Mouse (Mus musculus) hindbrain, embryonic 15.5 days (tissue): ENCODE measurements at regions not wholly inside any gene's neighbourhood (a gene's known extent, or its start where the extent isn't known, plus 50 kb on each side); places are given as distances from the start of the nearest gene placed in this dataset.
A peak's percentile ranks its signal among the peaks of the same experiment; 100 is the strongest.

ENCODE experiments used
- ATAC-seq: fragments of 200-750 bp; cut with Nextera tagmentation; 2 replicates; pipeline ENCODE4 v1.8.0; 2017; ENCODE audit warnings: low read depth, moderate number of reproducible peaks, moderate TSS enrichment; ENCODE audit not compliant: low FRiP score
- H3K27ac ChIP-seq: fragments of 300-500 bp; sonication (generic); replicated peaks from 2 replicates; pipeline ENCODE4 v1.5.1; 2015; ENCODE audit warnings: mild to moderate bottlenecking, inconsistent platforms
- H3K27me3 ChIP-seq: fragments of 300-500 bp; sonication (generic); 2 replicates; pipeline ENCODE4 v1.6.1; 2015; ENCODE audit warnings: control low read depth, inconsistent platforms
- H3K36me3 ChIP-seq: fragments of 300-500 bp; sonication (generic); 2 replicates; pipeline ENCODE4 v1.6.1; 2015; ENCODE audit warnings: control low read depth, inconsistent platforms
- H3K4me1 ChIP-seq: fragments of 300-500 bp; sonication (generic); replicated peaks from 2 replicates; pipeline ENCODE4 v1.6.1; 2015; ENCODE audit warnings: control low read depth, inconsistent platforms
- H3K4me2 ChIP-seq: fragments of 300-500 bp; sonication (generic); 2 replicates; pipeline ENCODE4 v1.6.1; 2015; ENCODE audit warnings: moderate library complexity, mild to moderate bottlenecking, inconsistent platforms
- H3K4me3 ChIP-seq: fragments of 300-500 bp; sonication (generic); 2 replicates; pipeline ENCODE4 v1.5.1; 2015; ENCODE audit warnings: mild to moderate bottlenecking, inconsistent platforms
- H3K9ac ChIP-seq: fragments of 300-500 bp; sonication (generic); 2 replicates; pipeline ENCODE4 v1.6.1; 2015; ENCODE audit warnings: inconsistent platforms
- H3K9me3 ChIP-seq: fragments of 300-500 bp; sonication (generic); 2 replicates; pipeline ENCODE4 v1.6.1; 2016; ENCODE audit warnings: control low read depth, inconsistent platforms
- WGBS: fragments of 180-500 bp; shearing (Covaris S2); methylation state at CpG from one replicate; pipeline ENCODE4 v1.1.7; 2015; 5-methylcytosine and 5-hydroxymethylcytosine counted together

DNA sequence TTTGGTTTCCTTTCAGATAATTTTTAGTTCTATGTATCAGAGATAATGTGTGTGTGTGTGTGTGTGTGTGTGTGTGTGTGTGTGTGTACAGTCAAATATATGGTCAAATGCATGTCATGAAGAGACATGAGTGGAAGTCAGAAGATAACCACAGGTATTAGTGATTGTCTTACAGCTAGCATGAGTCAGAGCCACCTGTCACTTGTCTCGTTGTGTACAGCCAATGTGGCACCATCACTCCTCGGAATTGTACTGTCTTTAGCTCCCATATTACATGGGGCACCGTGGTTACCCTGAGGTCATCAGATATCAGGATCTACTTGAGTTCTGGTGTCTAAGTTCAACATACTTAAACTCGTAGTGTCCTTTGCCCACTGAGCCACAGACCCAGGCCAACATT is 816.0 kb upstream of the Ctnnd2 start:
- Histone ChIP-seq H3K4me2 (no peak overlapping the region), H3K4me1 (no peaks in the 10 kb centered on the region), H3K4me3 (no peak overlapping the region), H3K9me3 (no peaks in the 10 kb centered on the region), H3K27me3 (no peaks in the 10 kb centered on the region), H3K36me3 (no peaks in the 10 kb centered on the region), H3K9ac (no peak overlapping the region), H3K27ac (no peak overlapping the region)
- no peak for ATAC-seq
- 92% methylated on average over 4 of the region's 4 CpGs for WGBS

DNA sequence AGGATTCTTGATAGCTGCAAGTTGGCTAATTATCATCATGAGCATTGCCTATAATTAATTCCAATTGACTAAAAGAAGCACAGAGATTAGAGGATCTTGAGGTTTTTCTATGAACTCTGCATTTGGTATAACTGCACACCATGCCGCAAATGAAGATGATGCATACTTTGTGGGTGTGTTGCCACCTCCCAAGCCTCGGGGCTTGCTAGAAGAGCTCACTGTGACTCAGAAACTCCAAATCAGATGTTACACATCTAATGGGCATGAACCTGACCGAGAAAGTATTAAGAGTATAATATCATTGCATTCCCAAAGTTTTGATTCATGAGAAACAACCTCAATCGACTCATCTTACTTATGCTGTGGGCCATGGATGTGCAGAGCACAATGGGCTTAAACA is 772.5 kb upstream of the Ctnnd2 start:
- H3K4me1 ChIP-seq = no peaks in the 10 kb centered on the region
- H3K9ac ChIP-seq = no peak overlapping the region
- no peaks in the 10 kb centered on the region for H3K36me3 ChIP-seq
- H3K27me3 ChIP-seq = no peaks in the 10 kb centered on the region
- H3K4me3 ChIP-seq = no peak overlapping the region
- no peak overlapping the region for H3K4me2 ChIP-seq
- no peaks in the 10 kb centered on the region for H3K9me3 ChIP-seq
- WGBS = 91% methylated on average over 4 of the region's 4 CpGs
- no peak overlapping the region for H3K27ac ChIP-seq
- no peak for ATAC-seq

DNA sequence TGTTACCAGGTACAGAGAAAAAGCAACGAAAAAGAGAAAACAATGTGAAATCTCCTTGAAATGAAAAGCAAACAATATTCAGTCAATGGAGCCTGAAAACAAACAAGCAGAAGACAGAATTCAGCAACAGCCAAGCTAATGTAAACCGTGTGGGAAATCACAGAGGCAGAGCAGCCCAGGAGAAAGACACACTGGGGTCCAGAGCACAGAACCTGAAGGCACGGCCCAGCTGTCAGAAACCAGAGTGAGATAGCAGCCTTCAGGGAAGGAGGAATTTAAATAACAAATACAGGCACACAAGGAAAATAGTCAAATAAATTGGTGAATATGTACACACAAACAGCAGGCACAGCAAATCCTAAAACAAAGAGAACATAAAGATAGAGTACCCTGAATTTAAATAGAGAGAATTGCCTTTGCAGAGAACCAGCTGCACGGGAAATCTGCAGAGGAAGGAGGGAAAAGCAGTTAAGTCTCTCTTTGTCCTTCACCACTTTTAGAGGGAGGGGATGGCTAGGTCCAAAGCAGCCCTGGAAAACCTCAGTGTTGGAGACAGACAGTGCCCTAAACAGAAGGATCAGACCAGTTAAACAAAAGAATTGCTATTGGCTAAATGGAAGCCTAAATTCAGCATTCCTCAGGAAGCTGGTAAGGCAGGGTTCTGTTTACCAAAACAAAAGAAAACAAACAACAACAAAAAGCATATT is 739.2 kb upstream of the Ctnnd2 start:
- 0 out of 2 replicates have a peak overlapping the region, but pooled peaks have one; percentile 13 for H3K9ac ChIP-seq
- H3K4me3 ChIP-seq = no peak overlapping the region
- H3K36me3 ChIP-seq = no peaks in the 10 kb centered on the region
- 13% methylated on average over 4 of the region's 4 CpGs for WGBS
- H3K9me3 ChIP-seq = no peaks in the 10 kb centered on the region
- no peak for ATAC-seq
- H3K27ac ChIP-seq = no peak overlapping the region; the same call in 1 of the 2 replicates
- no peaks in the 10 kb centered on the region for H3K27me3 ChIP-seq
- no peak overlapping the region for H3K4me2 ChIP-seq
- 0 out of 2 replicates have a peak, but pooled peaks cover 6% of the 10 kb centered on the region for H3K4me1 ChIP-seq

DNA sequence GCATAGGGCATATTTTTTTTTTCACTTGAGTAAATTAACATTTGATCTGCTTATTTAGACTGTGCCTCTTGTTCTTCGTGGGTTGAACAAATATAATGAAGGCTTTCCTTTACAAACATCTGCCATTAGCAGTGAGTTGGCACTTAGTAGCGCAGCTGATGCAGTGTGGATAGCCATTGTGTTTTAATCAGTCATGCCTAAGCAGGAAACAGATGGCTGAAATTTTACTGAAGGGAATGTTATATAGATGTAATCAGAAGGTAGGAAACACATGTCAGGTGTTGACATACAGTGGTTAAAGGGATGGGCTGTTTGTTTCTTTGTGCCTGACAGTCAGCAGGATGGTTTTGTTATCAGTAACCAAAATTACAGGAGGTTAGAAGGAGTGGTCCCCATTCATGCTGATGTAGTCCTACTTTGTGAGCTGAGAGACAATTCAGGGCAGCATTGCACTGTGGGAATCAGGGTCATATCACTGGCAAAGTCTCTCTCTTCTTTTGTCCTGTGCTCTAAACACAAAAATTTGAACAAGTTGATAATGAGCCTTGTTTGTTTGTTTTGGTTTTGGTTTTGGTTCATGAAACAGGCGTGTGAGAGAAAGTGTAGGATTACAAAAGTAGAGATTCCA is 734.6 kb upstream of the Ctnnd2 start:
- 40% methylated on average over 3 of the region's 3 CpGs for WGBS
- Histone ChIP-seq H3K4me2 (no peak overlapping the region), H3K27me3 (no peaks in the 10 kb centered on the region), H3K36me3 (no peaks in the 10 kb centered on the region), H3K9me3 (no peaks in the 10 kb centered on the region), H3K4me3 (no peak overlapping the region), H3K9ac (no peak overlapping the region), H3K4me1 (0 out of 2 replicates have a peak, but pooled peaks cover 6% of the 10 kb centered on the region), H3K27ac (no peak overlapping the region)
- ATAC-seq = peak; percentile 72; the same call in 1 of the 2 replicates

DNA sequence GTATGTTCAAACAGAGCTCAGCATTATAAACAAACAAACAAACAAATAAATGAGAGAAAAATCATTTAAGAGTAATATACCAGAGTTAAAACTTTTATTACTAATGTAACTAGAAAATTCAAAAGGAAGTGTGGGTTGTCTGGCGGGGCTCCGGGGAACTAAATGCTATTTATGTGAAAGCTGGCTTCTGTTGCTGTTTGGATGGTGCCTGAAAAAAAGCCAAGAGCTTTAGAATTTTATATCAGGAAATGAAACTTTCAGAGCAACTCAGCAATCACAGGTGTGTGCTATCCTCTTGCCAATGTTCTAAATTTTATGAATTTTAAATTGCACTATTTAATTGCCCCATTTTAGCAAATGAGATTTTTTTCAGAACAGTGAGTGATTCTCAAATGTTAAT is 724.5 kb upstream of the Ctnnd2 start:
- H3K9ac ChIP-seq = no peak overlapping the region
- no peak overlapping the region for H3K4me2 ChIP-seq
- no peaks in the 10 kb centered on the region for H3K9me3 ChIP-seq
- H3K27me3 ChIP-seq = no peaks in the 10 kb centered on the region
- H3K4me1 ChIP-seq = no peaks in the 10 kb centered on the region
- no peak overlapping the region for H3K4me3 ChIP-seq
- H3K27ac ChIP-seq = no peak overlapping the region
- no peak for ATAC-seq
- WGBS = 87% methylated on average over 2 of the region's 2 CpGs
- H3K36me3 ChIP-seq = no peaks in the 10 kb centered on the region

DNA sequence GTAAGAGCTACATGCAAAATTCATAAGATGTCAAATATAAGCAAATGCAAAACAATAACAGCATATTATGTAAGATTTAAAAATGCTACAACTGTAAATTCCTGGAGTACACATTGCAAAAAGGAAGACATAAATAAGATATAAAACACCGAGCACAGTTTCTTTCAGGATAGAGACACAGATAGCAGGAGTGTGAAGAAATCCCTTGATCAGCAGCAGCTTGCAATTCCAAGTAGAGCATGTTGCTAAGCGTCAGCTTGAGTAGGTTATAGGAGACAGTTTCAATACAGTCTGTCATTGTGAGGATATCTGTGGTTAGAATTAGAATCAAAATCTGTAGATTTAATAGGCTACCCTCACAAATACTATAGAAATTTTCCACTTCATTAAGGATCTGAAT is 687.3 kb upstream of the Ctnnd2 start:
- Histone ChIP-seq H3K27ac (no peak overlapping the region), H3K4me2 (no peak overlapping the region), H3K4me3 (no peak overlapping the region), H3K4me1 (no peaks in the 10 kb centered on the region), H3K27me3 (no peaks in the 10 kb centered on the region), H3K36me3 (no peaks in the 10 kb centered on the region), H3K9me3 (no peaks in the 10 kb centered on the region), H3K9ac (no peak overlapping the region)
- ATAC-seq = no peak
- 69% methylated on average over 2 of the region's 2 CpGs for WGBS

DNA sequence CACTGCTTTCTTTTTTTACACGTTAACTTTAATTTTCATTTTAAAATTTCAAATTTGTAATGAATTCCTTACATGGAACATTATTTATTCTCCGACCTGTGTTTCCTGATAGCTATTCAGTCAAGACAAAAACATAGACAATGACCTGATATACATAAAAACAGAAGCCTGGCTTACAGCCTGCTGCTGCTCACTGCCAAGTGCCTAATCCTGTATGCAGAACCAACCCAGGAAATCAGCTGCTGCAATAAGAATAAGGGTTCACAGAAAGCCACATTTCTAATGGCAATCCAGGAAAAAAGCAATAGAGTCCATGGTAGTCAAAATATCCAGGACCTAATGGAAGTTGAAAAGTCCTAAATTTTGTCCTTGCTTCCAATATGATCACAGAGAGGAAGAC is 642.4 kb upstream of the Ctnnd2 start:
- Histone ChIP-seq H3K4me1 (no peaks in the 10 kb centered on the region), H3K36me3 (no peaks in the 10 kb centered on the region), H3K4me2 (no peak overlapping the region), H3K27me3 (no peaks in the 10 kb centered on the region), H3K27ac (no peak overlapping the region), H3K9me3 (no peaks in the 10 kb centered on the region), H3K4me3 (no peak overlapping the region), H3K9ac (no peak overlapping the region)
- WGBS = 45% methylated on average over 2 of the region's 2 CpGs
- no peak for ATAC-seq

DNA sequence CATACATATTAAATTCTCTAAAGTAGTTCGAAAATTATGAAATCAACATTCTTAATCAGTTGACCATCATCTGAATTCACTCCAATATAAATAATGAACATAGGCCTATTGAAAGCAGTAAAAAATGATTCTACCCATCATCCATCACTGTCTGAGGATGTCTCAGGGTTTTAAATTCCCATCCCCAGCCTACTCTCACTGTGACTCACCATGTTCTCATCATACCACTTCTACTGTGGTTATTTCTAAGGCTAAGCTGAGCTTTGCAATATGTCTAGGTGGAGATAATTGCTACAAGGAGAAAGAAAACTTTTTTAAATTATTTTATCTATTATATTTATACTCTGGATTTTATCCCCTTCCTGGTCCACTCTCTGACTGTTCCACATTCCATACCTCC is 604.0 kb upstream of the Ctnnd2 start:
- Histone ChIP-seq H3K9ac (no peak overlapping the region), H3K4me3 (no peak overlapping the region), H3K27ac (no peak overlapping the region), H3K4me1 (no peaks in the 10 kb centered on the region), H3K4me2 (no peak overlapping the region), H3K9me3 (no peaks in the 10 kb centered on the region), H3K27me3 (no peaks in the 10 kb centered on the region), H3K36me3 (no peaks in the 10 kb centered on the region)
- ATAC-seq = no peak
- WGBS = 89% methylated on average over 1 of the region's 1 CpGs
